Mouse (Mus musculus) Muller cell, postnatal 12 days (primary cell): ENCODE measurements at regions not wholly inside any gene's neighbourhood (a gene's known extent, or its start where the extent isn't known, plus 50 kb on each side); places are given as distances from the start of the nearest gene placed in this dataset.
A peak's percentile ranks its signal among the peaks of the same experiment; 100 is the strongest.

Experiments
- DNase-seq: peaks from one replicate; pipeline ENCODE4 v3.0.0-alpha.2; 2015; ENCODE audit errors: inconsistent ontology term

- DNase-seq: no peak
These were observed 106.0 kb upstream of the Col1a2 start for GRCm38 (mm10) chr6:4398599-4398980.

- no peak for DNase-seq
These were observed 99.3 kb upstream of the Col1a2 start for GRCm38 (mm10) chr6:4405301-4405700.

- DNase-seq: no peak
These were observed 96.9 kb upstream of the Col1a2 start for GRCm38 (mm10) chr6:4407748-4408147.

GRCm38 (mm10) chr6:4413201-4413600 lies 91.4 kb upstream of the Col1a2 start:
- no peak for DNase-seq

- no peak for DNase-seq
These were observed 90.4 kb upstream of the Col1a2 start for GRCm38 (mm10) chr6:4414166-4414565.

GRCm38 (mm10) chr6:4415206-4415605 lies 89.4 kb upstream of the Col1a2 start:
- DNase-seq: no peak

GRCm38 (mm10) chr6:4417247-4417709 lies 87.3 kb upstream of the Col1a2 start:
- peak; percentile 71 for DNase-seq

- no peak for DNase-seq
These were observed 86.2 kb upstream of the Col1a2 start for GRCm38 (mm10) chr6:4418376-4418775.

GRCm38 (mm10) chr6:4418941-4419351 lies 85.7 kb upstream of the Col1a2 start:
- peak; percentile 83 for DNase-seq

GRCm38 (mm10) chr6:4421466-4421865 lies 83.1 kb upstream of the Col1a2 start:
- DNase-seq: no peak

- DNase-seq: no peak
These were observed 77.5 kb upstream of the Col1a2 start for GRCm38 (mm10) chr6:4427122-4427521.

GRCm38 (mm10) chr6:4430704-4431310 lies 73.8 kb upstream of the Col1a2 start:
- DNase-seq: peak; percentile 87

GRCm38 (mm10) chr6:4432192-4432591 lies 72.4 kb upstream of the Col1a2 start:
- DNase-seq: peak; percentile 57

- DNase-seq: no peak
These were observed 68.2 kb upstream of the Col1a2 start for GRCm38 (mm10) chr6:4436439-4436838.

- DNase-seq: no peak
These were observed 67.7 kb upstream of the Col1a2 start for GRCm38 (mm10) chr6:4436874-4437273.

GRCm38 (mm10) chr6:4441618-4442167 lies 62.9 kb upstream of the Col1a2 start:
- no peak for DNase-seq

GRCm38 (mm10) chr6:4445906-4446305 lies 58.7 kb upstream of the Col1a2 start:
- no peak for DNase-seq

GRCm38 (mm10) chr6:4451227-4451626 lies 53.4 kb upstream of the Col1a2 start:
- DNase-seq: no peak
